Mouse (Mus musculus) midbrain, embryonic 11.5 days (tissue): ENCODE results near the gene Miga1. TPM values are rescaled to one million over a fixed set of nuclear protein-coding genes. Genes with fewer than 3 reads are reported as not detected.
"Not testable (repeated sequence)": the region's sequence is repeated elsewhere in the genome, so short reads cannot be mapped to it uniquely, and the experiment has no call there.

ENCODE experiments used
- ATAC-seq: fragments of 200-750 bp; cut with Nextera tagmentation; 2 replicates; pipeline ENCODE4 v1.8.0; 2017; ENCODE audit warnings: moderate TSS enrichment, moderate library complexity; ENCODE audit not compliant: low FRiP score
- DNase-seq: peaks from one replicate; pipeline ENCODE4 v3.0.0; 2015; ENCODE audit warnings: low spot score; ENCODE audit errors: missing footprints
- H3K27ac ChIP-seq: fragments of 300-500 bp; sonication (generic); 2 replicates; pipeline ENCODE4 v1.5.1; 2014; ENCODE audit warnings: low read depth, low read length
- H3K27me3 ChIP-seq: fragments of 300-500 bp; sonication (generic); 2 replicates; pipeline ENCODE4 v1.6.1; 2014; ENCODE audit warnings: mild to moderate bottlenecking, low read length, moderate library complexity, mixed read lengths; ENCODE audit not compliant: control insufficient read depth, insufficient read depth
- H3K36me3 ChIP-seq: fragments of 300-500 bp; sonication (generic); 2 replicates; pipeline ENCODE4 v1.6.1; 2014; ENCODE audit warnings: mild to moderate bottlenecking, low read length, moderate library complexity, mixed read lengths; ENCODE audit not compliant: control insufficient read depth, insufficient read depth
- H3K4me1 ChIP-seq: fragments of 300-500 bp; sonication (generic); 2 replicates; pipeline ENCODE4 v1.6.1; 2014; ENCODE audit warnings: low read length; ENCODE audit not compliant: control insufficient read depth, insufficient read depth
- H3K4me2 ChIP-seq: fragments of 300-500 bp; sonication (generic); 2 replicates; pipeline ENCODE4 v1.6.1; 2014; ENCODE audit warnings: mild to moderate bottlenecking, moderate library complexity
- H3K4me3 ChIP-seq: fragments of 300-500 bp; sonication (generic); 2 replicates; pipeline ENCODE4 v1.5.1; 2014; ENCODE audit warnings: low read depth, low read length
- H3K9ac ChIP-seq: fragments of 300-500 bp; sonication (generic); 2 replicates; pipeline ENCODE4 v1.6.1; 2014; ENCODE audit warnings: low read length
- H3K9me3 ChIP-seq: fragments of 300-500 bp; sonication (generic); 2 replicates; pipeline ENCODE4 v1.6.1; 2016; ENCODE audit warnings: low read length; ENCODE audit not compliant: control insufficient read depth
- WGBS: fragments of 180-500 bp; shearing (Covaris S2); extraction: QIAGEN DNeasy Blood & Tissue Kit; methylation state at CpG from one replicate; pipeline ENCODE4 v1.1.7; 2014; 5-methylcytosine and 5-hydroxymethylcytosine counted together
- polyA plus RNA-seq: library from polyadenylated mRNA; unstranded; fragments of >200 nt; fragmentation: Nextera tagmentation; extraction: Ambion mirVana; gene quantifications from 2 replicates; pipeline ENCODE4 v1.2.1, GENCODE M21; 2014

Miga1 gene
- polyA plus RNA-seq, 1 experiment from 2014 or later = 19.3 TPM

DNA sequence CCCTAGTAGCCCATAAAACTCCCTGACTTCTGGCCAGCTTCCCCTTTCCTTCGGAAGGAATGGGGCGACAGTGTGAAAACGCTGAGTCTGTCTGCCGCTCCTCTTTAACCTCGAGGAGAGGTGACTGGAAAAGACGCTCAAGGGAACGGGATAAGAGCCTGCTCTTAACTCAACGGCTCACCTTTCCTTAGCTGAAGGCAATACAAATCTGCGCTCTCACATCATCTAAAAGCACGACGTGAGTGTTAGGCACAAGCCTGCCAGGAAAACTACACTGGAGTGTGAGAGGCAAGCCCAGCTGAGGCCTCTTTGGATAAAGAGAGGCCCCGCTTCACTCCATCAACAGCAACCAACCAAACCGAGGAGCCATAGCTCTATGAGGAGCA, 74.2 kb downstream of the Miga1 start, which contains the start of gene Nexn:
Nexn (minus strand) TSS at position 315 of the 386 bp plus-strand sequence.
- no peak for DNase-seq
- Histone ChIP-seq H3K9ac (peak within 1 kb of the TSS; percentile 76), H3K36me3 (no peaks in the 10 kb centered on the region), H3K4me1 (peaks cover 9% of the 10 kb centered on the region), H3K4me3 (peak within 1 kb of the TSS; percentile 55), H3K27me3 (peaks cover 17% of the 10 kb centered on the region), H3K4me2 (peak within 1 kb of the TSS; percentile 97), H3K27ac (no peak within 1 kb of the TSS), H3K9me3 (no peaks in the 10 kb centered on the region)
- peak; percentile 30 for ATAC-seq
- WGBS = 3% methylated on average over 13 of the region's 13 CpGs

DNA sequence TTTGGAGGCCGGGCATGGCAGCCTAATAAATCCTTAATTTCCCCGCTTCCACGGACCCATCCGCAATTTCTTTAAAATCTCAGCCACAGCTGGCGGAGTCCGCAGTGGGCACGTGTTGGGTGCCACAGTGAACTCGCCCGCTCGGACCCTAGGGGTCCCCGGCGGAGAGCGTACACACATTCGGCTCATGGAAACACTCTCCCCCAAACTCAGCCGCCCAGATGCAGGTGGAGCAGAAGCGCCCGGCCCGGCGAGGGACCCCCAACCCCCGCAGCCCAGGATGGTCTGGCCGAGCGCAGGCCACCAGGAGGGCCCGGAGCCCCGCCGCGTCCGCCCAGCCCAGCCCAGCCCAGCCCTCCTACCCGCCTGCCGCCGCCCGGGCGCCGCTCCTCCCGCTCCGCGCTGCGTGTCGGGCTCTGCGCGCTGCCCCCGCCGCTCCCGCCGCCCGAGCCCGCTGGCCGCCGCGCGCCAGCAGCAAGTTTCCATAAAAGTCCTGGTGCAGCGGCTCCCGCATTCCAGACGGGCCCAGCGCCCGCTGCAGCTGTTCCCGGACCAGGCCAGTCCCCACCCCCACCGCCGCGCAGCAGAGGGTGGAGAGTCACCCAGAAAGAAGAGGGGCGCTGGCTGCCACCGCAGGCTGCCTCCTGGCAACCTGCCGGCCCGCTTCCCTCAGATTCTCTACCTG, 74.7 kb downstream of the Miga1 start:
- peaks cover 17% of the 10 kb centered on the region for H3K27me3 ChIP-seq
- peak; percentile 96 for DNase-seq
- H3K36me3 ChIP-seq = no peaks in the 10 kb centered on the region
- H3K9me3 ChIP-seq = no peaks in the 10 kb centered on the region
- no peak overlapping the region for H3K27ac ChIP-seq
- H3K4me2 ChIP-seq = peak overlapping the region; percentile 97
- peak; percentile 86 for ATAC-seq
- peak overlapping the region; percentile 76 for H3K9ac ChIP-seq
- 1% methylated on average over 57 of the region's 63 CpGs for WGBS
- H3K4me1 ChIP-seq = peaks cover 9% of the 10 kb centered on the region
- peak overlapping the region; percentile 55 for H3K4me3 ChIP-seq

DNA sequence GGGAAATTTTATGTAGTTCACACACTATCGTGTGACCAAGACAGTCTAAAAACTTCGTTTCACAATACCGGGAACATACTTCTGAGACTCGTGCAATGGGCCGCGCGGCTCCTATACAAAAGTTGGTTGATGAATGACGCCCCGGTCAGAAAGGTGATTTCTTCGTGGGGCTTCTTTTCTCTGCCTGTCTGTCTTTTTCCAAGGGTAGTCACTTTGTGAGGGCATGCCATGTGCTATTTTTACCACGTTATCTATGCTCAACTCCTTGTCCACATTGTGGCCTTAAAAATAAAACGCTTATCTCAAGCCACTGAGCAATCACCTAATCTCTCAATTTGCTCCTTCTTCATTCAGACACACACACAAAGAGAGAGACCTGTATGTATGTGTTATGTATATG, 75.4 kb downstream of the Miga1 start:
- DNase-seq (peak; percentile 89), ATAC-seq (no peak)
- Histone ChIP-seq H3K9me3 (no peaks in the 10 kb centered on the region), H3K27me3 (peaks cover 17% of the 10 kb centered on the region), H3K36me3 (no peaks in the 10 kb centered on the region), H3K27ac (no peak overlapping the region), H3K4me2 (peak overlapping the region; percentile 97), H3K4me1 (peaks cover 9% of the 10 kb centered on the region), H3K4me3 (peak overlapping the region; percentile 55), H3K9ac (no peak overlapping the region)
- 35% methylated on average over 12 of the region's 12 CpGs for WGBS

DNA sequence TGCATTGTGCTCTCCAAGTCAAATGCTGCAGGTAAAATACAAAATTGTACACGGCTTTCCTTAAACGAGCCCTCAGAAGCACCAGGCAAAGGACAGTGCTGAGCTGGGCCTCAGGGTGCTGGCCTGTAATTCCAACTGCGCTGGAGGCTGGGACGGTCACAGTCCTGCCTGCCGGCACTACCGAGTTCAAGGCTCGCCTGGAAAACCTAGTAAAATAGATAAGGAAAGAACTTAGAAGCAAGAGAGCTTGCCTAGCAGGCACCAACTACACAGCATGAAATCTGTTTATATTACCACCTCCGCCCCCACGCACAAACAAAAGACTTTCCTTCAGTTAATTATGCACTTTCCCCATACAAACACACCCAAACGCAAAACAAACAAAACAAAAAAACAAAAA, 75.8 kb downstream of the Miga1 start:
- Histone ChIP-seq H3K27me3 (peaks cover 17% of the 10 kb centered on the region), H3K36me3 (no peaks in the 10 kb centered on the region), H3K4me3 (no peak overlapping the region), H3K9ac (no peak overlapping the region), H3K27ac (no peak overlapping the region), H3K4me2 (no peak overlapping the region), H3K4me1 (peaks cover 9% of the 10 kb centered on the region), H3K9me3 (no peaks in the 10 kb centered on the region)
- no peak for ATAC-seq
- WGBS = 47% methylated on average over 10 of the region's 10 CpGs
- DNase-seq = no peak

DNA sequence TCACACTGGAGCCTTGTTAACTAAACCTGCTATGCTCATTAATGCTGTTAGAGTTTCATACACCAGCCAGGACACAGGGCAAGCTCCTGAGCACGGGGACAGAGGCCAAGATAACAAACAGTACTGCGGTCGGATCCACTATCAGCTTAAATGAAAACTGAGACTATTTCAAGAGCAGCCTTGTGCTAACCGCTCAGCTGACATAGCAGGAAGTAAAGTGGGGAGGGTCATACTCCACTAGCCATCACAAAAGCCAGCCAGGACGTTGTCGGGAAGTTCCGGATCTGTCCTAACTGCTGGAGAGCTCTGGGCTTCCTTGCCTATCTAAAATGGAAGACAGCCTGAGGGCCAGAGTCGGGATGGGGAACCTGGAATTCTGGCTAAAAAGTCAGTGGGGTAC, 78.3 kb downstream of the Miga1 start:
- no peak overlapping the region for H3K4me3 ChIP-seq
- DNase-seq = no peak
- peaks cover 9% of the 10 kb centered on the region for H3K4me1 ChIP-seq
- no peaks in the 10 kb centered on the region for H3K9me3 ChIP-seq
- H3K36me3 ChIP-seq = no peaks in the 10 kb centered on the region
- no peak for ATAC-seq
- H3K27me3 ChIP-seq = peaks cover 15% of the 10 kb centered on the region
- H3K27ac ChIP-seq = no peak overlapping the region
- 25% methylated on average over 8 of the region's 8 CpGs for WGBS
- H3K9ac ChIP-seq = no peak overlapping the region
- H3K4me2 ChIP-seq = no peak overlapping the region

DNA sequence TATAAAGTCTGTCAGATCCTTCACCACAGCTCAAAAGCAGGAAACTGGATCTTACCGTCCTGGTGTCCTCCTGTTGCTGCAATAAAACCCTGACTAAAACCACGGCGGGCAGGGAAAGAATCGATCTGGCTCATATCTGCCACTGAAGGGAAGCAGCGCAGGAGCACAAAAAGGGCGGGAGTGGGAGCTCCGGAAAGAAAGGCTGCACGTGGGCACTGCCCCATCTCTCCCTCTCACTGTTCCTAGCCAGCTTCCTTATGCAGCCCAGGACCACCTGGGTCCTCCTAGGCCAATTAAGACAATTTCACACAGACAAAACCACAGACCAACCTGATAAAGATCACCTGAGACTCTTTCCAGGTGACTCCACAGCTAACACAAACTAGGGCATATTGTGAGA, 78.8 kb downstream of the Miga1 start:
- ATAC-seq (no peak), DNase-seq (no peak)
- no peaks in the 10 kb centered on the region for H3K36me3 ChIP-seq
- H3K4me2 ChIP-seq = no peak overlapping the region
- H3K4me3 ChIP-seq = no peak overlapping the region
- H3K9me3 ChIP-seq = no peaks in the 10 kb centered on the region
- H3K27me3 ChIP-seq = peaks cover 15% of the 10 kb centered on the region
- no peak overlapping the region for H3K9ac ChIP-seq
- 57% methylated on average over 8 of the region's 8 CpGs for WGBS
- no peak overlapping the region for H3K27ac ChIP-seq
- peaks cover 8% of the 10 kb centered on the region for H3K4me1 ChIP-seq

DNA sequence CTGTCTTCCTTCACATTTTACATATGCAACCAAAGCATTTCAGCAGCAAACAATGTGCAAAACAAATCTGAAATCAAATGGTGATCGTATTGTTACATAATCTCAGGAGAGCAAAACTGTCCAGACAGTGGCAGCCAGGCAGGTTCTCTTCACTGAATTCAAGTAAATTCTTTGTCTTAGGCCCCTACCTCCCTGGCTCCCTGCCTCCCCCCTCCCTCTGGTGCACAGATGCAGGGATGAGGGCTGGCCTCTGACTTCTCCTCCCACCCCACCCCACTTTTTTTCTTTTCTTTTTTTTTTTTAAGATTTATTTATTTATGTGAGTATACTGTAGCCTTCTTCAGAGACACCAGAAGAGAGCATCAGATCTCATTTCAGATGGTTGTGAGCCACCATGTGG, 79.8 kb downstream of the Miga1 start:
- no peak for ATAC-seq

DNA sequence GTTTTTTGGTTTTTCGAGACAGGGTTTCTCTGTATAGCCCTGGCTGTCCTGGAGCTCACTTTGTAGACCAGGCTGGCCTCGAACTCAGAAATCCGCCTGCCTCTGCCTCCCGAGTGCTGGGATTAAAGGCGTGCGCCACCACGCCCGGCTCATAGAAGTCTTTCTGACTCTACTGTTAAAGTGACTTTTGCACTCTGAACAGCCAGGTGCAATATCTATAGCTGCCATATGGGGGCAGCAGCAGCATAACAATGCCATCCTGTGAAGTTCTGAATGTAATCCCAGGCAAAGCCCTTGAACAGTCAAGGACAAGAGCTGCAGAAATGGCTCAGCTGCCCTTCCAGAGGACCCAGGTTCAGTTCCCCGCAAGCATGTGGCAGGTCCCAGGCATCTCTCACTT, 80.8 kb downstream of the Miga1 start:
- peak; percentile 79 for ATAC-seq
- H3K27ac ChIP-seq, H3K4me1 ChIP-seq, H3K4me2 ChIP-seq, H3K27me3 ChIP-seq, H3K4me3 ChIP-seq, H3K9me3 ChIP-seq, H3K36me3 ChIP-seq, H3K9ac ChIP-seq: not testable (repeated sequence)
- 45% methylated on average over 7 of the region's 9 CpGs for WGBS
- peak; percentile 98 for DNase-seq

More for the DNA sequence above, 79.8 kb downstream of the Miga1 start:
- H3K9me3 ChIP-seq = no peaks in the 10 kb centered on the region
- no peaks in the 10 kb centered on the region for H3K36me3 ChIP-seq
- 100% methylated on average over 1 of the region's 1 CpGs for WGBS
- peaks cover 3% of the 10 kb centered on the region; the same call in 1 of the 2 replicates for H3K4me1 ChIP-seq
- no peak overlapping the region for H3K4me3 ChIP-seq
- H3K9ac ChIP-seq = no peak overlapping the region
- peaks cover 13% of the 10 kb centered on the region for H3K27me3 ChIP-seq
- H3K27ac ChIP-seq = no peak overlapping the region
- DNase-seq = no peak
- H3K4me2 ChIP-seq = no peak overlapping the region

DNA sequence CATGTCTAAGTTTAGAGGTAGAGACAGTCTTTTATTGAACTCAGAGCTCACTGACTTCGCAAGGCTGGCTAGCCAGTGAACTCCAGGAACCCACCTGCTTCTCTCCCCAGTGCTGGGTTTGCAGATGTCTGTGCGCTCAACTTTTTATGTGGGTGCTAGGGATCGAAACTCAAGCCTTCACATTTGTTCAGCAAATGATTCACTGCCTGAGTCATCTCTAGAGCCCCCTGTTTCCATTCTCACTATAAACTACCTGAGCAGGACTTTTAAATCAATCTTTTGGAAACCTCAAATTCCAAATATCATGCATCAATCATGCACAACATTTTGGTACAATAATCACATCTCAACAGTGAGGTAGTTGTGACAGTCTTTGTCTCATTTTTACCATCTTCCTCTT, 82.7 kb downstream of the Miga1 start:
- H3K4me1 ChIP-seq = no peaks in the 10 kb centered on the region

More for the DNA sequence above, 82.7 kb downstream of the Miga1 start:
- H3K9ac ChIP-seq = no peak overlapping the region
- 87% methylated on average over 3 of the region's 3 CpGs for WGBS
- no peak overlapping the region for H3K4me3 ChIP-seq
- H3K9me3 ChIP-seq = no peaks in the 10 kb centered on the region
- no peaks in the 10 kb centered on the region for H3K27me3 ChIP-seq
- H3K27ac ChIP-seq = no peak overlapping the region
- no peak for DNase-seq
- no peak overlapping the region for H3K4me2 ChIP-seq
- H3K36me3 ChIP-seq = no peaks in the 10 kb centered on the region
- ATAC-seq = no peak
